Mouse (Mus musculus) G1E (cell line): ENCODE measurements at regions not wholly inside any gene's neighbourhood (a gene's known extent, or its start where the extent isn't known, plus 50 kb on each side); places are given as distances from the start of the nearest gene placed in this dataset.

Experiments used
- CTCF ChIP-seq: IDR thresholded peaks from 2 replicates; pipeline ENCODE4 v1.5.1; 2012; ENCODE audit warnings: low read depth, low read length, inconsistent platforms, mixed read lengths
- POLR2AphosphoS5 ChIP-seq: IDR thresholded peaks from 2 replicates; pipeline ENCODE4 v1.6.1; 2012; ENCODE audit warnings: low read depth, low read length, inconsistent platforms; ENCODE audit not compliant: insufficient replicate concordance
- TAL1 ChIP-seq: conservative IDR thresholded peaks from 2 replicates; pipeline ENCODE4 v1.6.1; 2012; ENCODE audit warnings: low read depth, low read length, inconsistent platforms, mixed read lengths

DNA sequence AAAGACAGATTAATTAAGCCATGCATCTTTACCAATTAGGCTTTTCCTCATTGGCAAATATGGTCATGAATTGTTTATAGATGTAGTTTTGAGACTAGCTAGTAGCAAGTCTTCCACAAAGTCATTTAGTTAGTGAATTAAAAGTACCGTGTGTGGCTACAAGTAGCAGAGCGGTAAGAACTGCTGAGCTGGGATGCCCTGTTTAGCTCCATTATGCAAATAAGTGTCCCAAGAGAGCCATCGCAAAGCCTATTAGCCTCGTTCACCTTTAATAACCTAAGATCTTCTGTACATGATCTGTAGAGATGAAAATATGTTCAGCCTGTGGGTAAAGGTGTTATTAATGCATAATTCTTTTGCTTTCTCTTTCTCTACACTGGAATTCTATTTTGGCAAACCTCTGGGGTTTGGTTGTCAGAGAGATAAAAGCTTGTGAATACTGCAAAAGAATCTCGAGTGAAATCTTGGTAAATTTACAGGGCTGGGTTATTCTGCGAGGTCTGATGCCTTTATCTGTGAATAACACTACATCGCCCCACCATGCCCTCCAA is 907.2 kb downstream of the Slc4a3 start:
- TF ChIP-seq TAL1 = no peak
- TF ChIP-seq CTCF = no peak
- no peak for TF ChIP-seq POLR2AphosphoS5
